Mouse (Mus musculus): ENCODE measurements around the gene Trim62. TPM values are rescaled to one million over a fixed set of nuclear protein-coding genes. Genes with fewer than 3 reads are reported as not detected.

Trim62 gene
- polyA plus RNA-seq, 1 experiment, result not detected

DNA sequence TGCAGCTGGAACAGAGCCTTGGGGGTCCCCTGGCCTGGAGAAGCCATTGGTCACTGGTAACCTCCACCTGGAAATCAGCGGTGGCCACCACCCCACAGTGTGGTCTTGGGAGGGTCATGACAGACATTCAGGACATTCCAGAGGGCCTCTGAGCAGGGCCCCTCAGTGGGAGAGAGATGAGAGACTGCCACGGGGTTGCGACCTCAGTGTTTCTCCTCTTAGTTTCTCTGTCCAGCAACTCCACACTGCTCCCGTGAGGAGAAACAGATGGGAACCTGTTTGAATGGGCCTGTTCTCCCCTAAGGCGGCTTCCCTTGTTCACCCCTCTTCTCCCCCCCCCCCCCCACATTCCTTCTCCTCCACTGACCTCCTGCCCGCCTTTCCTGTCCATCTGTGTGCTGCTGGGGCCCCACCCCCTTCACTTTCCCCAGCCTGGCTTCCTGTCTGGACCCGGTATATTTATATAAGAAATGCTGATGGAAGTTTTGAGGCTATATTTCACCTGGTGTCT lies 14.6 kb downstream of the Trim62 start:
- TF ChIP-seq GATA1 (IDR thresholded peaks at IDR 0.05; ENCODE audit: low read length), result no peak

DNA sequence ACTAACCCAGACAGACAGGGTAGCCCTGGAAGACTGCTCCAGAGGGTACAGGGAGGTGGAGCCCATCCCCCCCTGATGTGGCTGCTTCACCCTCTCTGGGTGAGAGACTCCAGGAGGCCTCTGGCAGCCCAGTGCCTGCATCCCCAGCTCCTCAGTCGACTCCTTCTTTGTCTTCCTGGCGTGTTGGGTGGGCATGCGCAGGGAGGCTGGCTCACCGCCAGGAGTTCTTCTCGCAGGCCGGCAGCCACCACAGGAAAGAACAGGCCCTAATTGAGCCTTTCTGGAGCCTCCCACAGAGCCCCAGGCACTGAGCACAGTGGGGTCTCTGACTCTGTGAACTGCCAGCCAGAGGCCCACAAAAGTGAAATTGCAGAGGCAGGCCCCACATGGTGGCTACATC lies 16.0 kb downstream of the Trim62 start:
- no peak for TF ChIP-seq GATA1 (IDR thresholded peaks at IDR 0.05; ENCODE audit: low read length)

DNA sequence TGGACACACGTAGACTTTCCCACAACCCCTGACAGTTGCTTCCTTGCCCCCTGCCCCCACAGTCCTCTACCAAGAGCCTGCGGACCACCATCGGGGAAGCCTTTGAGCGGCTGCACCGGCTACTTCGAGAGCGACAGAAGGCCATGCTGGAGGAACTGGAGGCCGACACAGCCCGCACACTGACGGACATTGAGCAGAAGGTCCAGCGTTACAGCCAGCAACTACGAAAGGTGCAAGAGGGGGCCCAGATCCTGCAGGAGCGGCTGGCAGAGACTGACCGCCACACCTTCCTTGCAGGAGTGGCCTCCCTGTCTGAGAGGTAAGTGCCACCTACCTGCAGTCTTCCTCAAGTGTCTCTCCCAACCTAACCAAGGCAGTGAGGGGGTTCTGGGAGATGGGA lies 17.1 kb downstream of the Trim62 start:
- no peak for TF ChIP-seq GATA1 (IDR thresholded peaks at IDR 0.05; ENCODE audit: low read length)

DNA sequence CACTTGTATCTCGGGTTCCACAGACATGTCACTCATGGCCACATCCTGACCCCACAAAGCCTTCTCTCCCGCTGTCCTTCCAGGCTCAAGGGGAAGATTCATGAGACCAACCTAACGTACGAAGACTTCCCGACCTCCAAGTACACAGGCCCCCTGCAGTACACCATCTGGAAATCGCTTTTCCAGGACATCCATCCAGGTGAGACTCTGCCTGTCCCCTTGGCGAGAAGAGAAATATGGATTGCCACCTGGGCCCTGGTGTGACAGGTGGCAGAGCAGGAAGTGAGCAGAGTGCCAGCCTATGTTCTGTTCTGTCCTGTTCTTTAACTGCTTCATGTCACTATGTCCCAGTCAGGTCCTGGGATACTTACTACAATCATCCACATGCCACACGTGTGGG lies 19.0 kb downstream of the Trim62 start:
- TF ChIP-seq GATA1 (IDR thresholded peaks at IDR 0.05; ENCODE audit: low read length), result no peak

DNA sequence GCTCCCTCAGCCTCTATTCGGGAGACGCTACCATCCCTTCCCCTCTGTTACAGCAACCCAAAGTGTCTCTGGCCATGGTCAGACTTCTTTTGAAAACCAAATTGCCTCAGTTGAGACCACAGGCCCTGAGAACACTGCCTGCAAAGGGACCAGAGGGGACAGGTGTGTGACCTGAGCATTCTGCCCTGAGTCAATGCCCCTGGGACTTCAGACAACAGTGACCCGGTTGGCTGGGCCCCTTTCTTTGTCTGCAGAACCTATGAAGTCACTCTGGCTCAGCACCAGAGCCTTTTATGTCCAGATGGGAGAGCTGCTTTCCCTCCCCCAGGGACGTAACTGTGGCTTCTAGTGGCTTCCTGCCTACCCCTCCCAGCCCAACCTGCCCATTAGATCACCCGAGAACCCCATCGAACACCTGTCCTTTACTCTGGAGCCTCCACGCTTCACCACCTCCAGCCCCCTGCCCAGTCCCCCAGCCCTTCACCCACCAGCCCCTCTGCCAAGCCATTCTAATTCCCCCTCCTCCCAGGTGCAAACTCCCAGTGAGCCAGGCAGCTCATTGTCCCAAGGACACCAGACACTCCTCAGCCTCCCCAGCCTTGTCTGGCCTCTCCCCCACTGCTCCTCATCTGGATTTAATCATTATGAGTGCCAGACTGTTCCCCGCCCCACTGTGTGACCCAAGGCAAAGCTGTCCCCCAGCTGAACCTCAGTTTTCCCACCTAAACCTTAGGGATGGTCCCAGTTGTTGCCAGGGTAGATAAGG lies 20.8 kb downstream of the Trim62 start:
- no peak for TF ChIP-seq GATA1 (IDR thresholded peaks at IDR 0.05; ENCODE audit: low read length)

DNA sequence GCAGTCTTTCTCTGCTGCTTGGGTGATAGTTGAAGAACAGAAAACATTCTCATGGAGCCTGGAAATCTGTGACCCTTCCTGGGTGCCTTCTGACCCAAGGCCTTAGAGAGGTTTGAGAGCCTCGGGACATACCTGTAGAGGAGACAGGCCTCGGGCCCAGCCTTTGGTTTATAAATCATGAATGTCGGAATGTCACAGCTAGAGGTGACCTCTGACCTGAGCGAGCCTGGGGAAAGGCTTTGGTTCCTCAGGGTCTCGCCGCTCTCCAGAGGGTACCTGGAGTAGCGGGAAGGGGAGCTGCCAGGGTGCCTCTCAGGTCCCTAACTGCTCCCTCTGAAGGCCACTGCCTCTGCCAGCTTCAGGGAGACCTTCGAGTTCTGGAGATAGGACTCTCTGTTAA lies 21.9 kb downstream of the Trim62 start:
- no peak for TF ChIP-seq GATA1 (IDR thresholded peaks at IDR 0.05; ENCODE audit: low read length)

DNA sequence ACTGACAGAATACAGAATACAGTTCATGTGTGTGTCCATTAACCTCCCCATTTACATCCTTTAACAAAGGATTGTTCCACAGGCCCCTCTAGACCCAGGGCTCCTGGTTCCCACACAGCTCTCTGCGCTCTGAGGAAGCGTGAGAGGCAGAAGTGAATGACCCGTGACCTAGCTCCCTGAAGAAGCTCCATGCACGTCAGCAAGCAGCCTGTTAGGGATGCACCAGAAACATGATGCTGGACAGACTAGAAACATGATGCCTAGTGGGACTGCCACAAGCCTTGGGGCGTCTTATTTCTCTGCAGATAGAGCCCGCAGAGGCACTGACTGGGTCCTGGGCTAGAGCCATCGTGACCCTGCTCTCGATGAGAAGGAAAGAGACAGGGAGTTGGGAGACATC lies 23.4 kb downstream of the Trim62 start:
- TF ChIP-seq GATA1 (IDR thresholded peaks at IDR 0.05; ENCODE audit: low read length), result no peak

DNA sequence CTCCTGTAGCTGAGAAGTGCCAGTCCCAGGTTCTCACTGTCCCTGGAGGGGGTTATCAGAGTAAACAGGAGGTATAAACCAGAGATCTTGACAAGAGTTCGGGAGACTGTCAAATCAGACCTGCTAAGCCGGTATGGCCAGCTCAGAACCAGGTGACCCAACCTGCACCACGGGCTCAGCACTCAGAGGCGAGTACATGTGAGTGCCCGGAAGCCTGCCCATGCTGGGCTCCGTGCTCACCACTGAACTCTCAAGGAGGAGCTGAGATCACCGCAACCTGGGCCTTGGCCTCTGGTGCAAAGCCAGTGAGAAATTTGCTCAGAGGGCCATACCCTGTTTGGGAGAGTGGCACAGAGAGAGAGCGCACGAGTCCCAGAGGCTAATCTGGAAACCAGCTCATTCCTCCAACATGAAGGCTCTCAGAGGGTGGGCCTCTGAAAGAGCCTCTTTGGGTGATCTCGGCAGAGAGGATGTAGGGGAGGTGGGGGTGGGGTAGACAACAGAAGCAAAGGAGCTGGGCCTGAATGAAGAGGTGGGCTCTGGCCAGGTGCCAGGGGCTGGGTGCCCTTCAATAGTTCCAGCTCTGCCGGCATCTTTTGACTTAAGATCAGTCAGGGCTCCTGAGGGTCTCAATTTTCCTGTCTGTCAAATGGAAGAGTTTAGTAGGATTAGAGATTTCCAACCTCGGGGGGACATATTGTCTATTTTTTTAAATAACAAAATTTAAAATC lies 24.0 kb downstream of the Trim62 start:
- TF ChIP-seq GATA1 (IDR thresholded peaks at IDR 0.05; ENCODE audit: low read length), result no peak

DNA sequence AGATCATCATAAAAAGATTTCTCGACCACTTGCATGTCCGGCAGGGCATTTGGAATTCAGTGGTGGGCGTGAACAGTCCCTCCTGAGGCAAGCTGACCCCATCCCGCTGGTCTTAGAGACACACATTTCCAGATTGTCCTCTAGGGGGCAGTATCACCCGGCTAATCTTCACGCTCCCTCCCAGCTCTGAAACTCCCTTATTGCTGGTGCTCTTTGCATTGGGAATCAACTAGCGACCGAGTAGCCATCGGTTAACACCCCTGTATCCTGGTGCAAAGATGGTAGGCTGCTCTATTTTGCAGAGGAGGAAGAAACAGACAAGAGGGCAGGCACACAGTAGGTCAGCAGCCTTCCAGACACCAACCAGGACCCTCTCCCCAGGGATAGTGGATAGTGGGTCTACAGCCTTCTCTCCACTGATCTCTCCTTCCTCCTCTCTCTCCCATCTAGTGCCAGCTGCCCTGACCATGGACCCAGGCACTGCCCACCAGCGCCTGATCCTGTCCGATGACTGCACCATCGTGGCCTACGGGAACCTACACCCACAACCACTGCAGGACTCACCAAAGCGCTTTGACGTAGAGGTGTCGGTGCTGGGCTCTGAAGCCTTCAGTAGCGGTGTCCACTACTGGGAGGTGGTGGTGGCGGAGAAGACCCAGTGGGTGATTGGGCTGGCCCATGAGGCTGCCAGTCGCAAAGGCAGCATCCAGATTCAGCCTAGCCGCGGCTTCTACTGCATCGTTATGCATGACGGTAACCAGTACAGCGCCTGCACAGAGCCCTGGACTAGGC lies 25.4 kb downstream of the Trim62 start:
- no peak for TF ChIP-seq GATA1 (IDR thresholded peaks at IDR 0.05; ENCODE audit: low read length)

DNA sequence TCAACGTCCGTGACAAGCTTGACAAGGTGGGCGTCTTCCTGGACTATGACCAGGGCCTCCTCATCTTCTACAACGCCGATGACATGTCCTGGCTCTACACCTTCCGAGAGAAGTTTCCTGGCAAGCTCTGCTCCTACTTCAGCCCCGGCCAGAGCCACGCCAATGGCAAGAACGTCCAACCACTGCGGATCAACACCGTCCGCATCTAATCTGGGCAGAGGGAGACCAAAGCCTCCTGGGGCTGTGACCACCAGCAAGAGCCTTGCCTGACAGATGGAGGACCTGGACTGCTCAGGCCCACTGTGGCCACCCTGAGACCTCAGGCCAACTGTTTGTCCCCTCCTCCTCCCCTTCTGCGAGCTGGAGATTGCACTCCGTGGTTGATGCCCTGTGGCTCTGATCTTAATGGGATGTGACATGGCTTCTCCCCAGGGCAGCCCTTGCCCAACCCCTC lies 26.0 kb downstream of the Trim62 start:
- TF ChIP-seq GATA1 (IDR thresholded peaks at IDR 0.05; ENCODE audit: low read length), result no peak

DNA sequence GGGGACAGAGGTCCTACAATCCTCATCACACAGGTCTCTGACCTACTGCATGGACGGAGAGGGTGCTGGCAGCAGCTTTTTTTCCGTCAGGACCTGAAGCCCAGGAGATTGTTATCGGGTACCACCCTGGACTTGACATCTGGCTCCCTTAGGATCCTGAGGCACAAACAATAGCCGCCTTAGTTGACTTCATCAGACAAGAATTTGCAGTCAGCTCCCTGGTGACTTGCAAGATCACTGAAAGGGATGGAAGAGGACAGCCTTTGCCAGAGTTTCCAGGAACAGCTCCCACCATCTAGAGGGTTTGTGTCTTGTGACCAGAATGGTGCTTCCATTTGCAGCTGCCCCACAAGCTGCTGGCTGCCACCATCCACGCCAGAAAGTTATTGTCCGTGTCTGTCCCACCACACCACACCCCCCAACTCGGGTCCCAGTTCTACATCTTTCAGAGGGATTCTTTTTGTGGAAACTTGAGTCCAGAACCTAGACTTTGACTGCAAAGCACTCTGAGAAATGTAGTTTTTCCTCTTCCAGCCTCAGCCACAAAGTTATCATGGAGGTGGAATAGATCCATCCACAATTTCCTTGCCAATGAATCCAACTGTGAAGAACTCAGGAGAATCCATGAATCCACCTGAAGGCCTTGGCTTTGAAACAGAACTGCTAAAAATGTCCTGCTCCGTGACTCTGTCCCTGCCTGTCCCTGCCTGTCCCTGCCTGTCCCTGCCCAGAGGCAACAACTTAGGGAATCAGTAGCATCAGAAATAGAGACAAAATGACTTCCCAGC lies 27.1 kb downstream of the Trim62 start:
- TF ChIP-seq GATA1 (IDR thresholded peaks at IDR 0.05; ENCODE audit: low read length), result no peak

DNA sequence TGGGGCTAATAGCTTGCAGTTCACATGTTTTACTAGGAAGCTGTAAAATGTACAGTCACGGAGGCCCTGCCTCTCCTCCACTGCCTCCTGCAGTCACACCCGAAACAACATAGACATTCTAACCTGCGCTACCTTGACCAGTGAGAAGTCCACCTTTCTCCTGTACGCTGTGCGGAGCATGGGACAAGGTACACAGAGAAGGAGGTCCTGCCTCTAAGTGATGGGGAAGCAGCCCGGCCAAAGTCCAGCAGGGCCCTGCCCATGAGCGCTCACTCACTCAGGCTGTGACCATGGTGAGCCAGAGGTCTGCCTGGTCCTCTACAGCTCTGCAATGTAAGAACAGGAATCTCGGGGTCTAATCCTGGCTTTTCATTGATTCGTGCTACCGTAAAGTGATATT lies 28.7 kb downstream of the Trim62 start:
- TF ChIP-seq GATA1 (IDR thresholded peaks at IDR 0.05; ENCODE audit: low read length), result no peak

DNA sequence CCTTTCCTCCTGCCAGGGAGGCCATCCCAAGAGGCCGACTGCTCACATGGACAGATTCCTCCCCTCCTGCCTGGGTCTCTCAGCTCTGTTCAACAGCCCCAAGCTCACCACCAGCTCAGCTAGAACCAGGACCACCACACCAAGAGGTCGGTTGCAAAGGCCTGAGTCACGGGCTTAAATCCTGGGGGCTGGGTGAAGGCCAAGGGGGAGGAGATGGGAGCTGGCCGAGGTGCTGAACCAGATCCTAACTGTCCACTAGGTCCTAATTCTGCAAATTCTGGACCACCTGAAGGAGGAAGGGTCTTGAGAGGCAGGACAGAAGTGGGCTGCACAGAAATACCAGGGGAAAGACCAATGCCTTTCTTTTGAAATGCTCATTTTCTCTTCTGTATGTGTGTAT lies 30.4 kb downstream of the Trim62 start:
- TF ChIP-seq GATA1 (IDR thresholded peaks at IDR 0.05; ENCODE audit: low read length), result no peak

DNA sequence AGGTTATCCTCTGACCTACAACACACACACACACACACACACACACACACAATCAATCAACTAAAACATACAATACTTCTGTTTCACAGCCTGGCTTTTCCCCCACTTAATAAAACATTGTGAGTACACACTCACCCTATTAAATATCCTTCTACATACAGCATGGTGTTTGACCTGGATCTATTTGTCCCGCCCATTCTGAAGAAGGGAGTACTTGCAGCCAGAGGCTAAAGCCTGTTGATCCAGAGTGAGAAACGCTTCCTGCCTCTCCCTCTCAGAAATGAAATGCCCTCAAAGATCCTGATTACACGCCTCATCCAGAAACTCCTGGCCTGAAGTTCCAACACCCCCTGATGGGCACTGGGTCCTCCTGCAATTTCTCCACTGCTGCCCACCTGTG lies 33.7 kb downstream of the Trim62 start:
- no peak for TF ChIP-seq GATA1 (IDR thresholded peaks at IDR 0.05; ENCODE audit: low read length)

DNA sequence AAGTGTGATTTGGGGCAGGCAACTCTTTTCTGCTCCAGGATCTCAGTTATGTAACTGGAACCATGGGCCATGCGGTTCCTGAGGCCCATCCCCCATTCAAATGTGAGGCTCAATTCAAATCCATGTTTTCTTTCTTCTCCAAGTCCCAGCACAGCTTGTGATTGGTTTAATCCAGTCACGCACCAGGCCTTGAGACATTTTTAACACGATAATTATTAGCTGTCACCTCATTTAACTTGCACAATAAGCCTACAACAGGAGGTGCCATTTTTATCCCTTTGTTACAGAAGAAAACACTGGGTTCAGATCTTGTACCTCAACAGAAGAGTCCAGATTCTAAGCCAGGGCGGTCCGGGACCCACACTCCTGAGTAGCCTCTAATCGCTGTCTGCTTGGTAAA lies 34.4 kb downstream of the Trim62 start:
- no peak for TF ChIP-seq GATA1 (IDR thresholded peaks at IDR 0.05; ENCODE audit: low read length)
